Mouse (Mus musculus) forebrain, embryonic 12.5 days (tissue): ENCODE measurements around the gene Gm20696. TPM values are rescaled to one million over a fixed set of nuclear protein-coding genes. Genes with fewer than 3 reads are reported as not detected.

Source experiments
- ATAC-seq: fragments of 200-750 bp; cut with Nextera tagmentation; 2 replicates; pipeline ENCODE4 v1.8.0; 2017; ENCODE audit warnings: moderate TSS enrichment; ENCODE audit not compliant: low FRiP score
- H3K27ac ChIP-seq: fragments of 300-500 bp; sonication (generic); 2 replicates; pipeline ENCODE4 v1.5.1; 2016; ENCODE audit warnings: mild to moderate bottlenecking
- H3K27me3 ChIP-seq: fragments of 300-500 bp; sonication (generic); 2 replicates; pipeline ENCODE4 v1.6.1; 2016; ENCODE audit warnings: mild to moderate bottlenecking
- H3K36me3 ChIP-seq: fragments of 300-500 bp; sonication (generic); replicated peaks from 2 replicates; pipeline ENCODE4 v1.6.1; 2016; ENCODE audit warnings: mild to moderate bottlenecking
- H3K4me1 ChIP-seq: fragments of 300-500 bp; sonication (generic); 2 replicates; pipeline ENCODE4 v1.6.1; 2016
- H3K4me2 ChIP-seq: fragments of 300-500 bp; sonication (generic); 2 replicates; pipeline ENCODE4 v1.6.1; 2016; ENCODE audit warnings: mild to moderate bottlenecking, moderate library complexity
- H3K4me3 ChIP-seq: fragments of 300-500 bp; sonication (generic); replicated peaks from 2 replicates; pipeline ENCODE4 v1.5.1; 2016; ENCODE audit warnings: mild to moderate bottlenecking
- H3K9ac ChIP-seq: fragments of 300-500 bp; sonication (generic); 2 replicates; pipeline ENCODE4 v1.6.1; 2016; ENCODE audit warnings: mild to moderate bottlenecking
- H3K9me3 ChIP-seq: fragments of 300-500 bp; sonication (generic); 2 replicates; pipeline ENCODE4 v1.6.1; 2016
- WGBS: fragments of 180-500 bp; shearing (Covaris S2); methylation state at CpG from one replicate; pipeline ENCODE4 v1.1.7; 2016; 5-methylcytosine and 5-hydroxymethylcytosine counted together
- polyA plus RNA-seq: library from polyadenylated mRNA; unstranded; fragments of >200 nt; fragmentation: Nextera tagmentation; extraction: Ambion mirVana; gene quantifications from 2 replicates; pipeline ENCODE4 v1.2.1, GENCODE M21; 2016

The Gm20696 gene
- polyA plus RNA-seq, 1 experiment from 2014 or later = 6.0 TPM

DNA sequence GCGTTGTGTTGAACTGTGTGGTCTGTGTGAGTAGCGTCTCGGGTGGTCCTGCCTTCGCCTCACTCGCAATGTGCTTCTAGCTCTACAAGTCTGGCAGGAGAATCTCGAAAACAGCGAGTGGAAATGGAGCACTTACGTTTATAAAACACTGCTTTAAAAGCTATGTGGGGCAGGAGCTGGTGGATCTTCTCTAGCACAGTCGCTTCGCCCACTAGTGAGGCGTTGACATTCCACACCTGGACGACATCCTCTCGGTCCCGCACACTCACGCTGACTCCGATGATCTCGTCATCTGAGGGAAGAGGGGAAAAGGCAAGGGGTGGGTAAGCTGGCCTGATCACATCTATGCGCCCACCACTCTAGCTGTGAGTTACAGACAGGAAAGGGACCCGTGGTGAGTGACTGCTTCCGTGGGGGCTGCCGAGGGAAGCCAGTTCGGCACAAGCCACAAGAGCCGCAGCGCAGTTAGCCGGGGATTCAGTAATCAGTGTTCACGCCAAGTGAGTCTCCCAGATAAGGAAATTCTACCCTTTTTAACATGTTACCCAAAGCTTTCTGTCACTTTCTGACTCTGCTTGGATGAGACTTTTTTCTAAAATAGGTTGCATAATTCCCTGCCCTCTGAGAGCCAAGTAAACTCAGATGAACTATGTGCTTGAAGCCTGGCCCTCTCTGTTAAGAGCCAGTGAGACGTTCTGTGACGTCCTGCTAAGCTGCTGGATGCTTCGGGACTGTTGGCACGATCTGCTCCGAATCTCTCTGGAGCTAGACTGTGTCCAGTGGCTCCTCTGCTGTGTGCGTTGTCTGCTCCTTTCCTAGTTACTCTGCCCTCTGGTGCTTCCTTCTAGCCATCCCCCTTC lies 34.2 kb downstream of the Gm20696 start:
- ATAC-seq = no peak
- Histone ChIP-seq H3K4me2 (no peak overlapping the region), H3K9me3 (no peaks in the 10 kb centered on the region), H3K36me3 (peaks cover 6% of the 10 kb centered on the region), H3K27ac (no peak overlapping the region), H3K4me3 (no peak overlapping the region), H3K4me1 (0 out of 2 replicates have a peak, but pooled peaks cover 7% of the 10 kb centered on the region), H3K9ac (no peak overlapping the region), H3K27me3 (no peaks in the 10 kb centered on the region)
- 92% methylated on average over 32 of the region's 32 CpGs for WGBS

DNA sequence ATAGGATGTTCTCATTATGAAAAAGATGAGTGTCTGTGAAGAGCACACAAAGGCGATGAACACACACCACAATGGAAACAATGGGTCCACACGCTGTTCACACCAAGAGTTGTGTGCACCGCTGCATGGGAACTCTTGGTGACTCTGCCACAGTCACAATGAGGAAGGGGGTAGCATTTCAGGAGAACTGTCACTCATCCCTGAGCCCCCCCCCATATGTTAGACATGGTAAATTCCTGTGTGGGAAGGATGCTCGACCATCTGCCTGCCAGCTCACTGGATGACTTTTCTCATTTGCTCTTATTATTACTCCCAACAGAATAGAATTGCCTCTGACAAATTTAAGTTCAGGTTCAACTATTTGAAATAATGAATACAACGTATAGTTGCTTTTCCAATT lies 35.0 kb downstream of the Gm20696 start:
- H3K4me3 ChIP-seq = no peak overlapping the region
- H3K9ac ChIP-seq = no peak overlapping the region
- no peak for ATAC-seq
- H3K27me3 ChIP-seq = no peaks in the 10 kb centered on the region
- H3K9me3 ChIP-seq = no peaks in the 10 kb centered on the region
- H3K36me3 ChIP-seq = peaks cover 6% of the 10 kb centered on the region
- H3K27ac ChIP-seq = no peak overlapping the region
- H3K4me2 ChIP-seq = no peak overlapping the region
- H3K4me1 ChIP-seq = 0 out of 2 replicates have a peak, but pooled peaks cover 2% of the 10 kb centered on the region
- WGBS = 88% methylated on average over 5 of the region's 5 CpGs

DNA sequence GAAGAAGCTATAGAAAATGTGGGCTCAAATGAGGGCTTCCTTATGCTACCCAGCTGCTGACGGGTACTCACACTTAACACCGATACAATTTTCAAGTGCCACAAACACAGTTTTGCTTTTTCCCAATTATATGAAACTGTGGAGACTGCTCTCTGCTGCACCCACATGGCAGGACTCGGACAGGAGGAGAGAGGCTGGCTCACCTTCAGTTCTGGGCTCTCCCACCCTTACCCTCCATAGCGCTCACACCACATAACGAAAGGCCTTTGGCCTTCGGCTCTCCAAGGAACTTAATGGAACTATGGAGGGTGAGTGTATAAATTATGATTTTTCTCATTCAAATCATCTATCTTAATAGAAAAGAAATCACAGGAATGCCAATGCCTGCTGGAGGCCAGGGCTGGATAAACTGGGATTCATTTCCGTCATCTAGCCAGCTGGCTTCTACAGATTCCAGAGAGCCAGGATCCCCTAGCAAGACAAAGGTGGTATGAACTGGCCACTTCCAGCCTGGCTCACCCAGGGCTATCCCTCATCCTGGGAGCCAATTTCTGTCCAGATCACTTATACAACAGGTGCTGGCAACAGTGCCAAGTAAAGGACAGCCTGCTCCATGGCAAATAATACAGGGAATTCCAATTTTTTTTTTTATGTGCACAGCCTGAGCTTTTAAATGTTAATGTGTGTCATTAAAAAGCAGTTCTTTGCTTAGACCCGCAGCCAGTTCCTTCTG lies 36.7 kb downstream of the Gm20696 start:
- ATAC-seq = no peak
- H3K27me3 ChIP-seq = no peaks in the 10 kb centered on the region
- H3K9ac ChIP-seq = no peak overlapping the region
- H3K9me3 ChIP-seq = no peaks in the 10 kb centered on the region
- H3K27ac ChIP-seq = no peak overlapping the region
- H3K4me2 ChIP-seq = no peak overlapping the region
- peaks cover 15% of the 10 kb centered on the region for H3K4me1 ChIP-seq
- WGBS = 78% methylated on average over 8 of the region's 8 CpGs
- peaks cover 6% of the 10 kb centered on the region for H3K36me3 ChIP-seq
- no peak overlapping the region for H3K4me3 ChIP-seq

DNA sequence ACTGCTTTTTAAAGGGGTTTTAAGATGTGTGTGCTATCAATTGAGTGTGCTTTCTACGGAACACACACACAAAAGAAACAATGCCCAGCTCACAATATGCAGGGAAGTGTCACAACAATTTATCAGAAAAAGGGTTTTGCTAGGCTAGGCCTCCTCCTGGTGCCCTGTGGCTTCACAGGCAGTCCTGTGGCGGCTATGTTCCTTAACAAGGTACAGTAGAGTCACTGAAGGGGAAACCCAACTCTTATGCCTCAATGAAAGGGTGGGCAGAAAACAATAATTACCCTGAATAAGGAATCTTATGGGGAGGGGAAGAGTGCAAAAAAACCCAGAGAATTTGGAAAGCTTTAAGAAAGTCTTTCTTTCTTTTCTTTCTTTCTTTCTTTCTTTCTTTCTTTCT lies 40.2 kb downstream of the Gm20696 start:
- 15% methylated on average over 2 of the region's 2 CpGs for WGBS
- Histone ChIP-seq H3K27me3 (no peaks in the 10 kb centered on the region), H3K4me2 (no peak overlapping the region), H3K4me3 (no peak overlapping the region), H3K9ac (no peak overlapping the region), H3K36me3 (peaks cover 6% of the 10 kb centered on the region; the same call in 1 of the 2 replicates), H3K27ac (no peak overlapping the region), H3K4me1 (peaks cover 34% of the 10 kb centered on the region), H3K9me3 (no peaks in the 10 kb centered on the region)
- peak; percentile 28; the same call in 1 of the 2 replicates for ATAC-seq

DNA sequence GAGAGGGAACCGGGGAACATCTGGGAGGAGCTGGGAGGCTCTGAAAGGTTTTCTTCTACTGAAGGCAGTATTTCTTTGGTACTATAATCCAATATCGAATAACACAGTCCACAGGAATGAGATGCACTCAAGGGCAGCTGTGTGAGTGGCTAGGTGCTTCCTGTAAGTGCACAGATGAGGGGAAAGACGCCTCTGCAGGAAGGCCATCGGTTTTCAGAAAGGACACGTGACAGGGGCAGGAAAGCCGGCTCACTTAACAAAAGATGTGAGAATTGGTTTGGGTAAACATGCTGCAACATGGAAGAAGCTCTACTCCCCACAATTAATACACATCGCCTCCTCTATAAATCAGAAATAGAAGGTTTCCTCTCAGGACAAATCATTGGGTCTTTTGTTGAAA lies 40.8 kb downstream of the Gm20696 start:
- H3K9me3 ChIP-seq = no peaks in the 10 kb centered on the region
- WGBS = 14% methylated on average over 7 of the region's 7 CpGs
- H3K4me2 ChIP-seq = no peak overlapping the region; the same call in 1 of the 2 replicates
- ATAC-seq = peak; percentile 31; the same call in 1 of the 2 replicates
- peaks cover 6% of the 10 kb centered on the region; the same call in 1 of the 2 replicates for H3K36me3 ChIP-seq
- peak overlapping the region; percentile 50; the same call in 1 of the 2 replicates for H3K27ac ChIP-seq
- H3K27me3 ChIP-seq = no peaks in the 10 kb centered on the region
- peaks cover 34% of the 10 kb centered on the region for H3K4me1 ChIP-seq
- H3K9ac ChIP-seq = no peak overlapping the region
- no peak overlapping the region for H3K4me3 ChIP-seq

DNA sequence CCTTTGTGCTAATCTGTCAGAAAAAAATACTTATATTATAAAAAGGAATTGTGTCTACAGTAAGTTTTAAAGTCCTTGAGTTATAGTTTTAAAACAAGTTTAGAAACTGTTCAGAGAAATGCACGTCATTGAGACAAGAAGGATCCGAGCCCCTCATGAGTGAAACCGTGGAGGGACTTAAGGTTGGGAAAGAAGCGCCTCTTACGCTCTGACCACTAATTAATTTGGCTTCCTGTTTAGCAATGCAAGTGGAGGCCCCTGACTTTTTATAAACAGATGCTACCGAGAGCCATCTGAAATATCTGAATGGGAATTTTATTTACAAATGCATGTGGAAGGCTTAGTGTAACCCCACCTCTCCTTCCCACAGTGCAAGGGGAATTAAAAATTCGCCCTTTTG lies 41.3 kb downstream of the Gm20696 start:
- H3K4me3 ChIP-seq = no peak overlapping the region

DNA sequence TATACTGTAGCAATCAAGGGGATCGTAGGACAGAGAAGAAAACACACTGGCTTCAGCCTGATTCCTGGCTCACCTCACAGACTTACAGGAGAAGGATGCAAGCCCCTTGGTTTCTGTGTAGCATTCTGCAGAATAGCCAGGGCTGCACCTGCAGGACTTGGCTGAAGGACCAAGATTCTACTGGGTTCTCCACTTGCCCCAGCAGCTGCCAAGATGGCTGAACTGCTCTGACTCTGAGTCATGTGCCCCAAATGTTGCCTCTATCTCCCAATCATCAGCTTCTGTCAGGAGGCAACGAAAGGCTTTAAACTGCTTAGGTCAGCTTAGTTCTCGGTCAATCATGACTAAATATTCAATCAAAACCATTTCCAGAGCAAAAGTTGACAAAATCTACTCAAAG lies 42.1 kb downstream of the Gm20696 start:
- Histone ChIP-seq H3K4me1 (peaks cover 34% of the 10 kb centered on the region), H3K9ac (no peak overlapping the region), H3K36me3 (peaks cover 6% of the 10 kb centered on the region; the same call in 1 of the 2 replicates), H3K9me3 (no peaks in the 10 kb centered on the region), H3K27me3 (no peaks in the 10 kb centered on the region), H3K27ac (no peak overlapping the region), H3K4me2 (no peak overlapping the region), H3K4me3 (no peak overlapping the region)
- WGBS = 76% methylated on average over 3 of the region's 3 CpGs
- no peak for ATAC-seq

More for the DNA sequence above, 41.3 kb downstream of the Gm20696 start:
- Histone ChIP-seq H3K4me1 (peaks cover 34% of the 10 kb centered on the region), H3K4me2 (no peak overlapping the region), H3K9ac (no peak overlapping the region), H3K36me3 (peaks cover 6% of the 10 kb centered on the region; the same call in 1 of the 2 replicates), H3K9me3 (no peaks in the 10 kb centered on the region), H3K27ac (peak overlapping the region; percentile 50; the same call in 1 of the 2 replicates), H3K27me3 (no peaks in the 10 kb centered on the region)
- WGBS = 26% methylated on average over 7 of the region's 7 CpGs
- ATAC-seq = no peak

DNA sequence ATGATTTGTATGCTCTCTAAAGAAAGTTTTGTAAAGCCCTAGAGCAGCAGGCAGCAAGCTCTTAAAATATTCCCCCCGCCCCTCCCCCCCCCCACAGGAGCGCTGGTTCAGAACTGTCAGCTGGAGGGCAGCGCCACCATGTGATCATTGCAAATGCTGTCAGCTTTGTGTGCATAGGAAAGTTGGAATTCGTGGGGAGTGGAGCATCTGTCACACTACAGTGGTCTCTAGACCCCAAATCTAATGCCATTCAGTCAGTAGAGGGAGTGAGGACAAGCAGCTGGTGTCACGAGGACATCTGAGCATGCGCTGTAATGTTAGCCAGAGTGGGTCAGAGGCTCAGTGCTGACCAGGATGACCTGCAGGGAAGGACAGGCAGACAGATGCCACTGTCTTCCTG lies 43.0 kb downstream of the Gm20696 start:
- no peaks in the 10 kb centered on the region for H3K27me3 ChIP-seq
- H3K9ac ChIP-seq = no peak overlapping the region
- WGBS = 16% methylated on average over 6 of the region's 6 CpGs
- no peak overlapping the region for H3K4me3 ChIP-seq
- no peak overlapping the region for H3K27ac ChIP-seq
- peaks cover 3% of the 10 kb centered on the region; the same call in 1 of the 2 replicates for H3K36me3 ChIP-seq
- H3K4me1 ChIP-seq = peaks cover 34% of the 10 kb centered on the region
- no peaks in the 10 kb centered on the region for H3K9me3 ChIP-seq
- H3K4me2 ChIP-seq = no peak overlapping the region
- ATAC-seq = peak; percentile 36; the same call in 1 of the 2 replicates

DNA sequence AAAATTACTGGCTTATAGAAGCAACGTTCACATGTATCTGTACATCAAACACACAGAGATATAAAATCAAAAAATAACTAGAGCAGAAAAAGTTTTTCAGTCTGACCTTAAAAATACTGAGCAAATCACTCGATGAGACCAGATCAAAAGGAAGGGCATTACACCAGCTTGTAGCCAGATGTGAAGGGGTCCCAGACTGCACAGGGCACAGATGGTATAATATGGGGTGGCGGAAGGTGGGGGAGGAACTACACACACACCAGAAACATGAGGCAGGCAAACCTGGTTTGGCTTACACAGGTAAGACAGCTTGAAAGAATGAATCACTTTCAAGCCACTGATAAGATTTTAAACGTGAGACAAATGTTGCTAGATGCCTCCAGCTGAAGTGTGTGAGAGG lies 45.4 kb downstream of the Gm20696 start:
- Histone ChIP-seq H3K36me3 (no peaks in the 10 kb centered on the region), H3K27me3 (no peaks in the 10 kb centered on the region), H3K4me2 (no peak overlapping the region), H3K9me3 (no peaks in the 10 kb centered on the region), H3K4me1 (peaks cover 29% of the 10 kb centered on the region), H3K4me3 (no peak overlapping the region), H3K27ac (no peak overlapping the region), H3K9ac (no peak overlapping the region)
- no peak for ATAC-seq
- 72% methylated on average over 4 of the region's 4 CpGs for WGBS

DNA sequence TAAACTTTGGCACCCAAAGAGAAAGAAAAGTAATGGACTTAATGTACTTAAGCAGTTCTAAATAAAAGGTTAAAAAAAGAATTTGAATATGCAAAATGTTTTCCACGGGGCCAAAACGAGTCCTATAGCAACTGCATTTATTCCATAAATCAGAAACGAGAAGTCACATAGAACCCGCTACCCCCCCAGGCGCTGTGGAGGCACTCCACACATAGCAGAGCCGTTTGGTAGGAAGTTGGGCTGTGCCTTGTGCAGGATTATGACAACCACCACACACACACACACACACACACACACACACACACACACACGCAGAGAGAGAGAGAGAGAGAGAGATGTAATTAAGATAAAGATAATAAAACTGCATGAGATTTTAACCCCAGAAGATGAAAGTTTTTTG lies 46.1 kb downstream of the Gm20696 start:
- no peak overlapping the region for H3K27ac ChIP-seq
- H3K27me3 ChIP-seq = no peaks in the 10 kb centered on the region
- H3K4me3 ChIP-seq = no peak overlapping the region
- H3K4me1 ChIP-seq = peaks cover 26% of the 10 kb centered on the region
- H3K9me3 ChIP-seq = no peaks in the 10 kb centered on the region
- WGBS = 78% methylated on average over 7 of the region's 7 CpGs
- no peak for ATAC-seq
- no peaks in the 10 kb centered on the region for H3K36me3 ChIP-seq
- H3K4me2 ChIP-seq = no peak overlapping the region
- no peak overlapping the region for H3K9ac ChIP-seq

DNA sequence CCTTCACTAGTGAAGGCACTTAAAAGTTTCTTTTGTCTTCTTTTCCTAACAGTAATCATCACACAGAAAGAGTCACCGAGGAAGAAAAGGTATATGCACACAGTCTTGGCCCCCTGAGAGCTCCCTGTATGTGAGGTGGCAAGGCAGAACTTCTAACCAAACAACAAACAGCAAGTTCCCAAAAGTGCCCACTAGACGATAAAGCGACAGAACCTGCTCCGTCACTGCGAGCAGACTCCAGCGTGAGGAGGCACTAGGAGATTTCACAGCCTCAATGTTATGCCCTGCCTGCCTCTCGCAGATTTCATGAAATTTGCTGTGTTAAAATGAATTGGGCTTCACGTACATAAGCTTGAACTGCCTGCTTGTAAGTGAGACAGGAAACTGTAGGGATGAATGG lies 46.6 kb downstream of the Gm20696 start:
- no peak for ATAC-seq
- no peak overlapping the region for H3K4me2 ChIP-seq
- H3K9me3 ChIP-seq = no peaks in the 10 kb centered on the region
- WGBS = 72% methylated on average over 8 of the region's 8 CpGs
- H3K9ac ChIP-seq = no peak overlapping the region
- no peaks in the 10 kb centered on the region for H3K36me3 ChIP-seq
- H3K27me3 ChIP-seq = no peaks in the 10 kb centered on the region
- H3K4me1 ChIP-seq = peaks cover 28% of the 10 kb centered on the region
- no peak overlapping the region for H3K4me3 ChIP-seq
- no peak overlapping the region for H3K27ac ChIP-seq

DNA sequence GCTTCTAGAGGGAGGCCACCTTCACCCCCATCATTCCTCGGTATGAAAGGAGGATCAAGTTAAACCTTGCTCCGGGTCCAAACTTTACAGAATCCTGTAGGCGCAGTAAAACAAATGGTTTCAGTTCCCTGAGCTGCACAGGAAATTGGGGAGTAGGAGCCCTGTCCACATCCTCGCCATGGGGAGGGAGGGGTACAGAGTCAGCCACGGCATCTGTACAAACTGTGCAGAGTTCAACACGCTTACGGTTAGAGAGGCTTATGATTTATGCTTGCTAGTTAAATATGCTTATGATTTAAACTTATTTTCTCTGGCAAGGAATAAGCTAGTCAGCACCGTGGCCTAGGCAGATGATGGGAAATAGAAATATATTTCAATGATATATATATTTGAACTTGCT lies 47.1 kb downstream of the Gm20696 start:
- no peaks in the 10 kb centered on the region for H3K36me3 ChIP-seq
- H3K9ac ChIP-seq = no peak overlapping the region
- 81% methylated on average over 8 of the region's 8 CpGs for WGBS
- H3K27ac ChIP-seq = no peak overlapping the region
- no peaks in the 10 kb centered on the region for H3K9me3 ChIP-seq
- H3K4me1 ChIP-seq = peaks cover 25% of the 10 kb centered on the region
- no peak for ATAC-seq
- peaks cover 2% of the 10 kb centered on the region; the same call in 1 of the 2 replicates for H3K27me3 ChIP-seq
- H3K4me3 ChIP-seq = no peak overlapping the region
- H3K4me2 ChIP-seq = no peak overlapping the region
